Mouse (Mus musculus): ENCODE data around the gene Ear6. TPM values are rescaled to one million over a fixed set of nuclear protein-coding genes. Genes with fewer than 3 reads are reported as not detected.

Gene Ear6
- total and polyA plus RNA-seq, 3 experiments, result not detected

DNA sequence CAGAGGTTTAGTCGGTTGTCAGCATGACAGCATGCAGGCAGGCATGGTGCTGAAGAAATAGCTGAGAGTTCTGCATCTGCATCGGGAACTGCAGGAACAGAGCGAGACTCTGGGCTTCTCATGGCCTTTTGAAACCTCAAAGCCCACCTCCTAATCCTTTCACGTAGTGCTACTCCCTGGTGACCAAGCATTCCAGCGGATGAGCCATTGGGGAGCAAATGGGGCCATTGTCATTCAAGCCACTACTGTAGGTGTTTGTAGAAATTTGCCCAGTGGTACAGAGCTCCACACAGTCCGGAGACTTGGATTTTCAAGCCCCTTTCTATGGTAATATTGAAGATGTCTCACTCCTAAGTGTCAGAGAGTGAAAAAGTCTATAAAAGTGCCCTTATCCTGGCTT is 32.6 kb downstream of the Ear6 start:
- Histone ChIP-seq H3K4me2 (ENCODE audit: insufficient read depth, low read depth, poor library complexity, severe bottlenecking) (peak overlapping the region; percentile 76; the same call in 1 of the 2 replicates), H3K9ac (ENCODE audit: insufficient read depth, low read depth) (no peak overlapping the region), H3K4me1 (ENCODE audit: control insufficient read depth in 1 of 2, insufficient read depth in 2 of 2) (peaks cover 0 to 19% of the 10 kb centered on the region in 2 experiments; a peak in 2 of 4 replicates), H3K79me2 (replicated peaks; ENCODE audit: control insufficient read depth, extremely low read depth, insufficient read depth, poor library complexity, severe bottlenecking) (peaks cover 13% of the 10 kb centered on the region), H3K27me3 (replicated peaks) (no peaks in the 10 kb centered on the region), H3K9me3 (replicated peaks; ENCODE audit: low read length) (no peaks in the 10 kb centered on the region), H3K27ac (ENCODE audit: insufficient read depth, low read depth) (no peak overlapping the region), H3K36me3 (replicated peaks in 1 of 2; ENCODE audit: control insufficient read depth in 1 of 2, insufficient read depth in 1 of 2, low read length in 1 of 2) (peaks cover 34 to 48% of the 10 kb centered on the region in 2 experiments), H3K4me3 (replicated peaks in 1 of 3; ENCODE audit: low read depth in 2 of 3, low read length in 2 of 3, poor library complexity in 1 of 3) (peak overlapping the region in 1 of 3 experiments; percentile 71)
- dilution Hi-C loops (cut with MboI; ENCODE audit: extremely low pct_ligation_motif_present, extremely low pct_unique_long_range_greater_than_20kb, low sequenced_read_pairs) (no loop called here), in situ Hi-C loops (cut with MboI; ENCODE audit: low pct_ligation_motif_present, low pct_unique_long_range_greater_than_20kb, low sequenced_read_pairs) (no loop called here)
- no peak for TF ChIP-seq HCFC1 (IDR thresholded peaks at IDR 0.05; ENCODE audit: low read depth, low read length)
- no peak for TF ChIP-seq USF1 (IDR thresholded peaks at IDR 0.05; ENCODE audit: low read depth, low read length)
- TF ChIP-seq POLR2AphosphoS2 (IDR thresholded peaks at IDR 0.05; ENCODE audit: low read depth, low read length), result no peak
- TF ChIP-seq E2F4 (IDR thresholded peaks at IDR 0.05; ENCODE audit: insufficient replicate concordance, low read depth, low read length), result no peak
- TF ChIP-seq SMC3 (IDR thresholded peaks at IDR 0.05; ENCODE audit: low read depth, low read length), result no peak
- TF ChIP-seq USF2 (conservative IDR thresholded peaks at IDR 0.05; ENCODE audit: low read depth, low read length), result no peak
- TF ChIP-seq CHD2 (IDR thresholded peaks at IDR 0.05; ENCODE audit: low read length), result no peak
- DNase-seq (ENCODE audit: extremely low read depth), result no peak

DNA sequence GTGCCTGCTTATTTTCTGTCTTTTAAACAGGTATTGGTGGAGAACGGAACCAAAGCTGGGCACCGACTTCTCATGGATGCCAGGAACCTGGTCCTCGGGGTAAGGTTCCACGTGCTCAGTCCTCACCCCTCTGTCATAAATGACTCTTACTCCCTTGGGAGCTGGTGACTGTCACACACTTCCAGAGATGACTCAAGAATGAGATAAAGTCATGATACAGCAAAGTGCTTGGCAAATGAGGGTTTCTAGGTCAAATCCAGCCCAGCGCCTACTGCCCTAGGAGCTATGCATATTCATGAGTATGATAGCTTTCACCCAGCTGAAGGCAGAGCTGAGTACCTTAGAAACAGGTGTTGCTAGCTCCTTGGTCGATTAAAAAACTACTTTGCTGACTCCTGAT is 36.3 kb downstream of the Ear6 start:
- Histone ChIP-seq H3K4me1 (ENCODE audit: control insufficient read depth in 1 of 2, insufficient read depth in 2 of 2) (peaks cover 0 to 19% of the 10 kb centered on the region in 2 experiments; a peak in 2 of 4 replicates), H3K27me3 (replicated peaks) (no peaks in the 10 kb centered on the region), H3K79me2 (replicated peaks; ENCODE audit: control insufficient read depth, extremely low read depth, insufficient read depth, poor library complexity, severe bottlenecking) (peaks cover 13% of the 10 kb centered on the region), H3K4me3 (replicated peaks in 1 of 3; ENCODE audit: low read depth in 2 of 3, low read length in 2 of 3, poor library complexity in 1 of 3) (no peak overlapping the region), H3K9ac (ENCODE audit: insufficient read depth, low read depth) (no peak overlapping the region), H3K36me3 (replicated peaks in 1 of 2; ENCODE audit: control insufficient read depth in 1 of 2, insufficient read depth in 1 of 2, low read length in 1 of 2) (peaks cover 48 to 81% of the 10 kb centered on the region in 2 experiments), H3K9me3 (replicated peaks; ENCODE audit: low read length) (no peaks in the 10 kb centered on the region), H3K4me2 (ENCODE audit: insufficient read depth, low read depth, poor library complexity, severe bottlenecking) (no peak overlapping the region), H3K27ac (ENCODE audit: insufficient read depth, low read depth) (no peak overlapping the region)
- in situ Hi-C loops (cut with MboI; ENCODE audit: low pct_ligation_motif_present, low pct_unique_long_range_greater_than_20kb, low sequenced_read_pairs), result no loop called here
- peak; percentile 52 for DNase-seq (ENCODE audit: extremely low read depth)
- dilution Hi-C loops (cut with MboI; ENCODE audit: extremely low pct_ligation_motif_present, extremely low pct_unique_long_range_greater_than_20kb, low sequenced_read_pairs), result no loop called here
- TF ChIP-seq ZKSCAN1 (IDR thresholded peaks at IDR 0.05; ENCODE audit: borderline replicate concordance, low read depth, low read length) (no peak), NRF1 (IDR thresholded peaks at IDR 0.05; ENCODE audit: low read depth, low read length) (no peak), ETS1 (conservative IDR thresholded peaks at IDR 0.05; ENCODE audit: low read depth, low read length) (no peak), USF1 (IDR thresholded peaks at IDR 0.05; ENCODE audit: low read depth, low read length) (no peak), GABPA (IDR thresholded peaks at IDR 0.05; ENCODE audit: insufficient replicate concordance, low read depth, low read length) (no peak), JUN (IDR thresholded peaks at IDR 0.05; ENCODE audit: insufficient read depth, low read depth, low read length) (peak; percentile 18; the same call in 1 of the 2 replicates), CHD1 (IDR thresholded peaks at IDR 0.05; ENCODE audit: low read depth, low read length) (no peak), PAX5 (IDR thresholded peaks at IDR 0.05; ENCODE audit: low read length) (no peak), MEF2A (IDR thresholded peaks at IDR 0.05; ENCODE audit: borderline replicate concordance, low read depth, low read length) (no peak), KAT2A (IDR thresholded peaks at IDR 0.05; ENCODE audit: insufficient replicate concordance, low read length) (no peak), ZNF384 (IDR thresholded peaks at IDR 0.05; ENCODE audit: low read depth, low read length) (no peak), ZMIZ1 (IDR thresholded peaks at IDR 0.05; ENCODE audit: low read depth, low read length) (no peak), SIN3A (IDR thresholded peaks at IDR 0.05; ENCODE audit: low read length) (no peak), UBTF (IDR thresholded peaks at IDR 0.05; ENCODE audit: low read depth, low read length) (no peak), SMC3 (IDR thresholded peaks at IDR 0.05; ENCODE audit: low read depth, low read length) (no peak), TBP (conservative IDR thresholded peaks at IDR 0.05; ENCODE audit: low read depth, low read length) (no peak), ZC3H11A (IDR thresholded peaks at IDR 0.05; ENCODE audit: low read depth, low read length) (no peak), MAZ (IDR thresholded peaks at IDR 0.05; ENCODE audit: low read depth, low read length) (no peak), RCOR1 (conservative IDR thresholded peaks at IDR 0.05; ENCODE audit: low read depth, low read length) (no peak), IRF4 (IDR thresholded peaks at IDR 0.05; ENCODE audit: low read depth, low read length) (peak; percentile 48; the same call in 1 of the 2 replicates), HCFC1 (IDR thresholded peaks at IDR 0.05; ENCODE audit: low read depth, low read length) (no peak), USF2 (conservative IDR thresholded peaks at IDR 0.05; ENCODE audit: low read depth, low read length) (no peak), POLR2AphosphoS2 (IDR thresholded peaks at IDR 0.05; ENCODE audit: low read depth, low read length) (no peak), JUND (conservative IDR thresholded peaks at IDR 0.05; ENCODE audit: low read depth, low read length) (no peak; the same call in 1 of the 2 replicates), POLR2A (IDR thresholded peaks at IDR 0.05; ENCODE audit: low read depth, low read length) (no peak), ELF1 (IDR thresholded peaks at IDR 0.05; ENCODE audit: low read depth, low read length) (no peak), BHLHE40 (IDR thresholded peaks at IDR 0.05; ENCODE audit: low read depth, low read length) (peak; percentile 60), MAX (IDR thresholded peaks at IDR 0.05; ENCODE audit: low read length) (peak; percentile 58; the same call in 1 of the 2 replicates), EP300 (IDR thresholded peaks at IDR 0.05; ENCODE audit: low read length) (no peak), CHD2 (IDR thresholded peaks at IDR 0.05; ENCODE audit: low read length) (no peak), MAFK (IDR thresholded peaks at IDR 0.05; ENCODE audit: insufficient replicate concordance, low read length) (no peak)

Measured in CH12.LX (cell line).